Mouse (Mus musculus) thymus, postnatal 36 days (tissue): ENCODE data around the gene Tmem120a.

Experiments
- DNase-seq, 2 experiments: peaks; one replicate each; pipeline ENCODE4 v3.0.0; 2022; ENCODE audit warnings: mixed read lengths in 2 of 2

The Tmem120a gene

DNA sequence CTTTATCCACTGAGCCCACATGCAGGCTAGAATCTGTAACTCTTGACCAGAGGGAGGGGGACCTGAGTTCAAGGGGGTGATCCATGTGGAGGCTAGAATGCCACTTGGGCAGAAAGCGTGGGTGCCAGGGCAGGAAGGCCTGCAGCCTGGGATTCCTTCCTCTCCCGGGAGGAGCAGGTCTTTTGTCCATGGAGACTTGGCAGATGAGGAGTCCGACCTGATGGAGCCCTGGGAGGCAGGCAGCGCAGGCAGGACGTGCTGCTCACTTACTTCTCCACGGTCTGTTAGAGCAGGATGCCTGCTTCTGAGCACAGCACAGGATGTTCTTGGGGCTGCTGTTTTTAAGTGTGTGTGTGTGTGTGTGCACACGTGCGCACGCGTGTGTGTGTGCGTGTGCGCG is 37.2 kb downstream of the Tmem120a start:
- DNase-seq = no peak

DNA sequence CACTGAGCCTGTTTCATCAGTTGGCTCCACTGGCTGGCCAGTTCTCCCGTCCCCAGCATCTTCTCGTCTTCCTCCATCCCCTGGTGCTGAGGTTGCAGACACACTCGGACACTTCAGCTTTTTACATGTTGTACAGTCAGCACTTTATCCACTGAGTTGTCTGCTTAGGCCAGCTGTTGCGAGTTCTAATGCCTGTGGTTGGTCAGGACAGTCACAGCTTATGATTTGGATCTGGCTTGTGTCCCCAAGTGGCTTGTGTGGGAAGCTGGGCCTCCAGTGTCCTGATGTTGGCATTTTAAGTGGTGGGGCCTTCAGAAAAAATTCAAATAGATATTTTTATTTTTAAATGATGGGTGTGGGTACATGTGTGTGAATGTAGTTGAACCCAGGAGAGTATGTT is 38.9 kb downstream of the Tmem120a start:
- no peak for DNase-seq

DNA sequence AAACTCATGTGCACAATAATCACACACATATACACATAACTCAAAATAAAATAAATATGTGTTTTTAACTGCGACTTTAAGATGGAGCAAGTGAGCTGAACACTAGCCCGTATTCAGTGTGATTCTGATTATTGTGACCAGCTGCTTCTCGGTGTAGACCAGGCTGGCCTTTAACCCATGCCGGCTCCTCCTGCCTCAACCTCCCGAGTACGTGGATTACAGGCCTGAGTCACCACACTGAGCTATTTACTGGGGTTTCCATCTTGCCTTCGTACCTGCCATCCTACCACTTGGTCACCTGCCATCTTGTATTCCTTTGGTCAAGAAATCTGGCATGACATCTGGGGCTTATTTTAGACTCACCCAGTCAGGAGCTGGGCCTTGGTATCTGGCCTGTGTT is 40.8 kb downstream of the Tmem120a start:
- DNase-seq = no peak

DNA sequence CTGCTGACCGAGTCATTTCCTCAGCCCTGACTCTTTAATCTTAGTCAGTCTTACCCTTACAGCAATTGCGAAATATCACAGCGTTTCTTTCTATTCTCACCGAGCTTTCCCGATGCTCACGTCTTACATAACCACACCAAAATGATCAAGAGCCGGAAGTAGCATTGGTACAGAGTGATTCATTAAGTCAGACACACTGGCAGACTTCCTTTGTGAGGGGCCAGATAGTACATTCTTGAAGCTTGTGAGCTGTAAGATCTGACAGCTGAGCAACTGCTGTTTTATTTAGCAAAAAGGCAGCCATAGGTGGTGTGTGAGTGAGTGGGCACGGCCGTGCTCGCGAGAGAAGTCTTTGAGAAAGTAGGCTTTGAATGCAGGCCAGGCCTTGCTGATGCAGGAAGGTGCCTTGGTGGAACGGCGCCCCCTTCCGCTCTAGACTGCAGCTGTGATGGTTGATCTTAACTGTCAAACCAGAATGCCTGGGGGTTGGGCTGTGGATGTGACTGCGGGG is 41.5 kb downstream of the Tmem120a start:
- DNase-seq = peak; percentile 85 to 88

DNA sequence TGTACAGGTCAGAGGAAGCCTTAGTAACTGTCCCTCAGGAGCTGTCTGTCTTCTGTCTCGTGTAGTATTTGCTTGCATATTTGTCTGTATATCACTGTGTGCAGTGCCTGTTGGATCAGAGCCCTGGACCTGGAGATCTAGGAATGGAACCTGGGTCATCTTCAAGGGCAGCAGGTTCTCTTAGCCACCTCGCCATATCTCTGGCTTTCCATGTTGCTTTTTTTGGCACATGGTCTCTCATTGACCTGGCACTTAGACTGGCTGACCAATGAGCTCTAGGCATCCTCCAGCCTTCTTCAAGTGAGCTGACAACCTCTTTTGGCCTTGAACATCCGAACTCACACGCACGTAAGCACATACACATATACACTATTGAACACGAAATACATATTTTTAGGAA is 42.1 kb downstream of the Tmem120a start:
- no peak for DNase-seq

DNA sequence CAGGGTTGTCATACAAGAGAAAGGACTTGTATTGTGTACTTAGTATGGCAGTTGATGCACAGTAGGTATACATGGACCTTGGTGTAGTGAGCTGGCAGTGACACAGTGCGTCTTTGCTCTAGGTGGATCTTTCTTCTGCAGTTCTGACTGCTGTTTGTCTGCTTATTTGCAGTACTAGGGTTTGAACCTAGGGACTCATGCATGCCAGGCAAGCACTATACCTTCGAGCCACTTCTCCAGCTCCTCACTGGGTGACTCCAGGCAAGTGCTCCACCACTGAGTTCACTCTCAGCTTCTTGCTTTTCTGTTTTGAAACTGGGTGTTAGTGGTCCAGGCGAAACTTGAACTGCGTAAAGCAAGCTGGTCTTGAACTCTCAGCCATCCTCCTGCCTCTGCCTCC is 42.6 kb downstream of the Tmem120a start:
- no peak for DNase-seq

DNA sequence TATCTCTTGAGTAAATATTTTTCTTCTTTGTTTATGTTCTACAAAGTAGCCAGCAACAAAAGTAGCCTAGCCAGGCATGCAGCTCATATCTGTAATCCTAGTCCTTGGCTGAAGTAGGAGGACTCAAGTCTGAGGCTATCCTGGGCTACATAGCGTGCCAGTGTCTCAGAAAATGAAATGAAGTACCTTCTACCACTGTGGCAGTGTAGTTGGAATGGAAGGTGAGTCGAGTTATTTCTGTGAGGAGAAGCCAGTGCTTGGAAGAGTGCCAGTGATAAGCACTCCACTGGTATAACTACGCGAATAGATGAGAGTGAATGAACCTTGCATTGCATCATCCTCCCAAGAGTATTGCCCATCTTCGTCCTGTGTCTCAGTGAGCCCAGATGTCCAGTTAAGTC is 46.5 kb downstream of the Tmem120a start:
- DNase-seq = no peak

DNA sequence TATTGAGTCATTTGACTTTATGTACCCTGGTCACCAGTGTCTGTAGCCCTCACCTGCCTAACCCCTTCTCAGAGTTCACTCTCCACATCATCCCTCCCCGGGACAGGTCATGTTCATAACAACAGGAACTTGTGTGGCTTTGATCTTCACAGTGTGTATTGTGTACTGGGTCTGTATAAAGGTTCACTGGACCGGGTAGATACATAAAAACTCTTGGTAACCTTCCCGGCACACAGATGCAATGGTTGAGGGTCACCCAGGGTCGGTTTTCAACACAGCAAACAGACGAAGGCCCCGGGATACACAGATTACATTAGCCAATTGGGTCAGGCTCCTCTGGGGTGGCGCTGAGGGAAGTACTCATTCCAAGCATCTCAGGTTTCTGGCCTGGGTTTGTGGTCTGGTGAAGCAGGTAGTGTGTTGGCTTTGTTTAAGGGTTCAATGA is 48.9 kb downstream of the Tmem120a start:
- DNase-seq = no peak

DNA sequence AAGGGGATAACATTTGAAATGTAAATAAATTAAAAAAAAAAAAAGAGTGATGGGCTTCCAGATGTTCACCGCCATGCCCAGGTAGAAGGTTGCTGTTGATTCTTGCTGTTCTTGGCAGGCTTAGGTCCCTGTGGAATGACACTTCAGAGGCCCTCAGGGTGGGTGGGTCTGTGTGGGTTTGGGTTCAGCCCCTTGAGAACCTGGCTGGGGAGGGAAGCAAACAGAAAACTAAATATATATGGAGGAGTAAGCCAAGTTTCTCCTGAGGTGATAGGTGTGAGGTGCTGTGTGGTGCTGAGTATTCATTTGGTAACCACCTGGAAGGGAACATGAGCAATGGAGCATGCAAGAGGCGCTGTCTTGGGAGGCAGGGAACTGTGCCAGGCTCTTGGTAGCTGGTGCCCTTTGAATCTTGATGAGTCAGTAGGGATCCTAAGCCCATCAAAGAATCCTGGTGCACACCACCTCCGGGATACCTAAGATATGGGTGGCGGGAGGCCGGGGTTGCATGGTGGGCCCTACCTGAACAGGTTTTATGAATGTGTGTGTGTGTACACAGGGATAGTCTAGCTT is 50.9 kb downstream of the Tmem120a start:
- DNase-seq = no peak

DNA sequence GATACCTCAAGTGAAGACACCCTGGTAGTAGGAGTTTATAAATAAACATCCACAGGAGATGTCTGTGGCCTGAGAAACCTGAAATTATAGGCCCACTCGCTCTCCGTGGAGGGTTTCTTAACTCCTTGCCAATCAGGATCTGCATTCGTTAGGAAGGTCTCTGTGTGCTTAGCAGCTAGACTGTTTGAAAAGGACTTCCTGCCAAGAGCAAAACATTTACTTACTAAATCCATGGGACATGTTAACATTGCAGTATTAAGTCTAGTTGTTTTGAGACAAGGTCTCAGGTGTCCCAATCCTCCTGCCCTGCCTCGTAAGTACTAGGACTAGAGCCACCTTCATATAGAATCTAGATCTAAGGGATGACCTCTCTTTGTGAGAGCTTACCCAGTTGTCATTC is 53.0 kb downstream of the Tmem120a start:
- no peak for DNase-seq

DNA sequence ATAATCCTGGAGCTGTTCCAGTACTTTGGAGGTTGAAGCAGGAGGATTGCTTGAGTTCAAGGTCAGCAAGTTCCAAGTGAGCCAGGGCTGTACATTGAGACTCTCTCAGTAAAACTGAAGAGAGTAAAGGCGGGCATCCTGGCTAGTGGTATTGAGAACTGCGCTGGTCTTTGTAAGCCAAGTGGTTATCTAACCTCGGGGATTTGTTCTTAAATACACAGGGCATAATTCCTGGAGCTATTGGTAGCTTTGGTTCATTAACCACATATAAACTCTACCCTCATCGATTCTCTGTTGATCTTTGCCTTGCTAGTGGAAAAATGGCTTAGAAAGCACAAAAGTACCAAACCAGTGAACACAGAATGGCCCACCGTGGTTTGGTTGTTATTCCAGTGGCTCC is 53.8 kb downstream of the Tmem120a start:
- no peak for DNase-seq
